Mouse (Mus musculus) brain, embryonic 14.5 days (tissue): ENCODE measurements around the gene Ntrk3.

Source experiments
- CTCF ChIP-seq: fragments of 200-500 bp; IDR thresholded peaks from 2 replicates; pipeline ENCODE4 v1.5.1; 2012; ENCODE audit warnings: inconsistent platforms, mild to moderate bottlenecking, moderate library complexity, borderline replicate concordance; ENCODE audit not compliant: insufficient read depth, insufficient read length; ENCODE audit errors: extremely low read depth
- POLR2A ChIP-seq: fragments of 200-500 bp; IDR thresholded peaks from 2 replicates; pipeline ENCODE4 v1.6.1; 2012; ENCODE audit warnings: mild to moderate bottlenecking, inconsistent platforms, borderline replicate concordance; ENCODE audit not compliant: poor library complexity, insufficient read depth, insufficient read length, severe bottlenecking; ENCODE audit errors: extremely low read depth

- TF ChIP-seq CTCF: no peak
- TF ChIP-seq POLR2A: no peak
These were observed 297.3 kb downstream of the Ntrk3 start for GRCm38 (mm10) chr7:78440476-78440875.
